Mouse (Mus musculus): ENCODE results near the gene Gapdh. TPM values are rescaled to one million over a fixed set of nuclear protein-coding genes. Genes with fewer than 3 reads are reported as not detected.
A peak's percentile ranks its signal among the peaks of the same experiment; 100 is the strongest.

Gapdh gene
- total RNA-seq, 1 experiment from 2014 or later = 879 TPM

GRCm38 (mm10) chr6:125156903-125157614 lies 9.2 kb downstream of the Gapdh start:
- no peak for ATAC-seq (replicated peaks in 1 of 2; ENCODE audit: insufficient read depth in 1 of 2, low FRiP score in 2 of 2, low TSS enrichment in 1 of 2, low read depth in 1 of 2, poor library complexity in 2 of 2, severe bottlenecking in 2 of 2)

GRCm38 (mm10) chr6:125156491-125156890 lies 9.8 kb downstream of the Gapdh start:
- no peak for ATAC-seq (replicated peaks in 1 of 2; ENCODE audit: insufficient read depth in 1 of 2, low FRiP score in 2 of 2, low TSS enrichment in 1 of 2, low read depth in 1 of 2, poor library complexity in 2 of 2, severe bottlenecking in 2 of 2)

- ATAC-seq (replicated peaks in 1 of 2; ENCODE audit: insufficient read depth in 1 of 2, low FRiP score in 2 of 2, low TSS enrichment in 1 of 2, low read depth in 1 of 2, poor library complexity in 2 of 2, severe bottlenecking in 2 of 2) = no peak
Measured at GRCm38 (mm10) chr6:125155262-125155661, 11.0 kb downstream of the Gapdh start.

- 0 out of 4 replicates have a peak, but pooled peaks of 1 of the 2 experiments have one; percentile 17 for ATAC-seq (replicated peaks in 1 of 2; ENCODE audit: insufficient read depth in 1 of 2, low FRiP score in 2 of 2, low TSS enrichment in 1 of 2, low read depth in 1 of 2, poor library complexity in 2 of 2, severe bottlenecking in 2 of 2)
Measured at GRCm38 (mm10) chr6:125154550-125154949, 11.7 kb downstream of the Gapdh start.

- ATAC-seq (replicated peaks in 1 of 2; ENCODE audit: insufficient read depth in 1 of 2, low FRiP score in 2 of 2, low TSS enrichment in 1 of 2, low read depth in 1 of 2, poor library complexity in 2 of 2, severe bottlenecking in 2 of 2) = no peak
Measured at GRCm38 (mm10) chr6:125153682-125154081, 12.6 kb downstream of the Gapdh start.

GRCm38 (mm10) chr6:125153018-125153389 lies 13.3 kb downstream of the Gapdh start:
- ATAC-seq (replicated peaks in 1 of 2; ENCODE audit: insufficient read depth in 1 of 2, low FRiP score in 2 of 2, low TSS enrichment in 1 of 2, low read depth in 1 of 2, poor library complexity in 2 of 2, severe bottlenecking in 2 of 2) = no peak

- no peak for ATAC-seq (replicated peaks in 1 of 2; ENCODE audit: insufficient read depth in 1 of 2, low FRiP score in 2 of 2, low TSS enrichment in 1 of 2, low read depth in 1 of 2, poor library complexity in 2 of 2, severe bottlenecking in 2 of 2)
Measured at GRCm38 (mm10) chr6:125152212-125153017, 13.9 kb downstream of the Gapdh start.

- ATAC-seq (replicated peaks in 1 of 2; ENCODE audit: insufficient read depth in 1 of 2, low FRiP score in 2 of 2, low TSS enrichment in 1 of 2, low read depth in 1 of 2, poor library complexity in 2 of 2, severe bottlenecking in 2 of 2) = no peak
Measured at GRCm38 (mm10) chr6:125149569-125149950, 16.7 kb downstream of the Gapdh start.

- ATAC-seq (replicated peaks in 1 of 2; ENCODE audit: insufficient read depth in 1 of 2, low FRiP score in 2 of 2, low TSS enrichment in 1 of 2, low read depth in 1 of 2, poor library complexity in 2 of 2, severe bottlenecking in 2 of 2) = no peak
Measured at GRCm38 (mm10) chr6:125148926-125149568, 17.2 kb downstream of the Gapdh start.

- ATAC-seq (replicated peaks in 1 of 2; ENCODE audit: insufficient read depth in 1 of 2, low FRiP score in 2 of 2, low TSS enrichment in 1 of 2, low read depth in 1 of 2, poor library complexity in 2 of 2, severe bottlenecking in 2 of 2) = no peak; a peak in 1 of 4 replicates
Measured at GRCm38 (mm10) chr6:125148251-125148925, 17.9 kb downstream of the Gapdh start.

- ATAC-seq (replicated peaks in 1 of 2; ENCODE audit: insufficient read depth in 1 of 2, low FRiP score in 2 of 2, low TSS enrichment in 1 of 2, low read depth in 1 of 2, poor library complexity in 2 of 2, severe bottlenecking in 2 of 2) = no peak
Measured at GRCm38 (mm10) chr6:125147329-125147728, 18.9 kb downstream of the Gapdh start.

- peak in 1 of 2 experiments; percentile 30; a peak in 1 of 4 replicates for ATAC-seq (replicated peaks in 1 of 2; ENCODE audit: insufficient read depth in 1 of 2, low FRiP score in 2 of 2, low TSS enrichment in 1 of 2, low read depth in 1 of 2, poor library complexity in 2 of 2, severe bottlenecking in 2 of 2)
Measured at GRCm38 (mm10) chr6:125146797-125147196, 19.5 kb downstream of the Gapdh start.

- ATAC-seq (replicated peaks in 1 of 2; ENCODE audit: insufficient read depth in 1 of 2, low FRiP score in 2 of 2, low TSS enrichment in 1 of 2, low read depth in 1 of 2, poor library complexity in 2 of 2, severe bottlenecking in 2 of 2) = no peak
Measured at GRCm38 (mm10) chr6:125146148-125146547, 20.1 kb downstream of the Gapdh start.

GRCm38 (mm10) chr6:125145479-125145951 lies 20.8 kb downstream of the Gapdh start:
- ATAC-seq (replicated peaks in 1 of 2; ENCODE audit: insufficient read depth in 1 of 2, low FRiP score in 2 of 2, low TSS enrichment in 1 of 2, low read depth in 1 of 2, poor library complexity in 2 of 2, severe bottlenecking in 2 of 2) = no peak

- peak; percentile 88 to 93 for ATAC-seq (replicated peaks in 1 of 2; ENCODE audit: insufficient read depth in 1 of 2, low FRiP score in 2 of 2, low TSS enrichment in 1 of 2, low read depth in 1 of 2, poor library complexity in 2 of 2, severe bottlenecking in 2 of 2)
Measured at GRCm38 (mm10) chr6:125145001-125145400, 21.3 kb downstream of the Gapdh start, which contains the start of gene Iffo1. Iffo1 (plus strand) TSS chr6:125145241.

- ATAC-seq (replicated peaks in 1 of 2; ENCODE audit: insufficient read depth in 1 of 2, low FRiP score in 2 of 2, low TSS enrichment in 1 of 2, low read depth in 1 of 2, poor library complexity in 2 of 2, severe bottlenecking in 2 of 2) = no peak
Measured at GRCm38 (mm10) chr6:125143904-125144303, 22.4 kb downstream of the Gapdh start.

GRCm38 (mm10) chr6:125143128-125143527 lies 23.1 kb downstream of the Gapdh start:
- no peak for ATAC-seq (replicated peaks in 1 of 2; ENCODE audit: insufficient read depth in 1 of 2, low FRiP score in 2 of 2, low TSS enrichment in 1 of 2, low read depth in 1 of 2, poor library complexity in 2 of 2, severe bottlenecking in 2 of 2)

All from hematopoietic stem cell, adult 5-6 weeks (primary cell).